Mouse (Mus musculus) T-helper 2 cell (primary cell): ENCODE measurements around the gene Foxo3.

Source experiments
- in situ Hi-C: fragments of 300-600 bp; cut with MboI, MseI; formaldehyde crosslinking; loops from one replicate; pipeline ENCODE4 v1.15.1; 2025; ENCODE audit warnings: high pct_unique_total_duplicates

The Foxo3 gene

DNA sequence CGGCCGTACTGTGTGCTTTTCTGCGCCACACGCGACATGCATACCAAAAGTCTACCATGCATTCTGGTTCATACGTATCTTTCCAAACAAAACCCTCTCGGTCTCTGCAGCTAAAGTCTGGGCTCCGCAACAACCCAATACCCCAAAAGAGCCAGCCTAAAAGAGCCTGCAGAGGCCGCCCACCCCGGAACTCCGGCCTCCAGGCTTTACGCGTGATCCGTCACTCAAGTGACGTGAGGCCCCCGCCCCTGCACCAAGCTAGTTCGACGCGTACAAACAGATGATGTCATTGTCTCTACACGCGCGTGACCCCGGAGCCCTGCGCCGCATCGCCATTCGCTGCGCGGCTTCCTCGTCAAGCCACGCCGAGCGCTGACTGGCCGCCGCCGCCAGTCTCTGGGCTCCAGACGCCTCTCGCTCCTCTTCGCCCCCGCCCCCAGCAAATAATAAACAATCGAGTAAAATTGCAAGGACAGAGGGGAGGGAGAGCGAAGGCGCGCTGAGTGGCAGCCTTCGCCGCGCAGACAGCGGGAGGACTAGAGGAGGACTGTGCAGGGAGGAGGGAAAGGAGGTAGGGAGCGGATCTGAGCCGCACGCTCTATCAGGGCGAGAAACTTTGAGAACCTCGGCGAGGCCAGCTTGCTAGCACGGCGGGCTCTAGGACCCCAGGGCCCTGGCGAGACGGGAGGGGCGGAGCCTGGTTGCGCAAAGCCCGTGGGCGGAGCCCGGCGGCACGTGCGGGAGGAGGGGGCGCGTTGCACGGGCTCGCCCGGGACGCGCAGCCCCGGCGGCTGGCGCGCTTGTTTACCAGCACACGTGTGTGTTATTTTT is 1.1 kb upstream of the Foxo3 start:
- in situ Hi-C loops: loop anchor here (5.0 kb wide), 1 partner anchor 465 kb away; no protein-coding TSS in a partner anchor

DNA sequence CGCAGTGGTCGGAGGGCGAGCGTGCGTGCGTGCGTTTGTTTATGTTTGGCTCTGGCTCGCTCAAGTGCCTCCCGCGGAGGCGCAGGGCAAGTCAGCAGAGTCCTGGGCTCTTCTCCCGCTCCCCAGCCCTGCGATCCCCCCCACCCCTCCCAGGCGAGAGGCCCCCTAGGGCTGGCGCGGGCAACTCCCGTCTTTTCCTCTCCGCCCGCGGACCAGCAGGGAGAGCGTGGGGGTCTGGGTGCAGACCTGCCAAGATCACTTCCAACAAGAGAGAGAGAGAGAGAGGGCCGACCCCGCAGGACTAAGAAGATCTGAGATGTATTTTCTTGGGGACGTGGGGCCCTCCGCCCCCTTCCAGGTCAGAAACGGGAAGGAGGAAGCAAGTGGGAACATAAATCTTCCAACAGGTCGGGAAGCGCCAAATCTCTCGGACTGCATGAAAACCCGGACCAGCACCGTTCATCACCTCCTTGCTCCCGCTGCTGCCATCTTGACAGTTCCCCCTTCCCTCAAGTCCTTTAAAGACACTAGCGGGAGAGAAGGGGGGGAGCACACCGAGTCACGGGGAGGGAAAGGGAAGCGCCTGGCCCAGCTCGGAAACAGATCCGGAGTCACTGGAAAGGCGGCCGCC is 569 bp downstream of the Foxo3 start:
- in situ Hi-C loops: loop anchor here (5.0 kb wide), 1 partner anchor 464 kb away; no protein-coding TSS in a partner anchor

DNA sequence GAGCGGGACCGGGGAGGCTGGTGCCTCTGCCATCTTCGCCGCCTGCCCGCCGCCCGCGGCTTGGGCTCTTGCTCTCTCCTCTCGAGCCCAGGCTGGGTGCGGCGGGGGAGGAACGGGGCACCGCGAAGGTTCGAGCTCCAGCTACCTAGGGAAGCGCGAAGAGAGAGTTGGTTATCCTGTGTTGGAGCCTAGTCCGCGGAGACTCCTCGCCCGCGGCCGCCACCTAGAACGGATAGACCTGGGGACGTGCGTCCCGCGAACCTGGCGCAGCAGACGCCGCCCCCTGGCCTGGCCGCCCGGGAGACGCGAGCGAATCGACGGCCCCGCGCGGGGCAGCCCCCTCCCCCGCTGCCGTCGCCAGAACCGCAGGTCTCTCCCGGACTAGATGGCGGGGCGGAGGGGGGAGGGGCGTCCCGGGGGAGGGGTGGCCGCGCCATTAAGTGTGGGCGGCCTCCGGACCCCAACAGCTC is 1.1 kb downstream of the Foxo3 start:
- in situ Hi-C loops: loop anchor here (5.0 kb wide), 1 partner anchor 463 kb away; no protein-coding TSS in a partner anchor

DNA sequence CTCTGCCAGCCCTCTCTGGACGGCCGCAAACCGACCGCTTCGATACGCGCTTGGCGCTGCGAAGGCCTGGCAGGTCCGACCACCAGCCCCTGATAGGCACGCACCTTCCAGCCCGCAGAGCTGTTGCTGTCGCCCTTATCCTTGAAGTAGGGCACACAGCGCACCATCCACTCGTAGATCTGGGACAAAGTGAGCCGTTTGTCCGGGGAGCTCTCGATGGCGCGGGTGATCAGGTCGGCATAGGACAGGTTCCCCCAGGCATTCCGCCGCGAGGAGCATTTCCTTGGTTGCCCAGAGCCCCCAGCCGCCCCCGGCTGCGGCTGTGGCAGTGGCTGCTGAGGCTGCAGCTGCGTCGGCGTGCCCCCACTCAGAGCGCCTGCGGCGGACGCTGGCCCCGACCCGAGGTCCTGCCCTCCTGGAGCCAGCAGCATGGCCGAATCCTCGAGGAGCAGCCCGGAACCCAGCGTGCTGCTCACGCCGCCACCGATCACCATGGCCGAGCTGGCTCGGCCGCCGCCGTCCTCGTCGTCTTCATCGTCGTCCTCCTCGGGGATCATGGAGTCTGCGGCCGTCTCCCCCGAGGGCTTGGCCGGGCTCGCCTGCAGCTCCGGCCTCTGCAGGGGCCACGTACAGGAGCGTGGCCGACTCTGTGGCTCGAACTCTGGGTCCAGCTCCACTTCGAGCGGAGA is 1.7 kb downstream of the Foxo3 start:
- in situ Hi-C loops: loop anchor here (5.0 to 25.0 kb wide), 2 partner anchors 463 to 788 kb away; partner anchors contain the start of genes Mical1, Ppil6 and Smpd2

DNA sequence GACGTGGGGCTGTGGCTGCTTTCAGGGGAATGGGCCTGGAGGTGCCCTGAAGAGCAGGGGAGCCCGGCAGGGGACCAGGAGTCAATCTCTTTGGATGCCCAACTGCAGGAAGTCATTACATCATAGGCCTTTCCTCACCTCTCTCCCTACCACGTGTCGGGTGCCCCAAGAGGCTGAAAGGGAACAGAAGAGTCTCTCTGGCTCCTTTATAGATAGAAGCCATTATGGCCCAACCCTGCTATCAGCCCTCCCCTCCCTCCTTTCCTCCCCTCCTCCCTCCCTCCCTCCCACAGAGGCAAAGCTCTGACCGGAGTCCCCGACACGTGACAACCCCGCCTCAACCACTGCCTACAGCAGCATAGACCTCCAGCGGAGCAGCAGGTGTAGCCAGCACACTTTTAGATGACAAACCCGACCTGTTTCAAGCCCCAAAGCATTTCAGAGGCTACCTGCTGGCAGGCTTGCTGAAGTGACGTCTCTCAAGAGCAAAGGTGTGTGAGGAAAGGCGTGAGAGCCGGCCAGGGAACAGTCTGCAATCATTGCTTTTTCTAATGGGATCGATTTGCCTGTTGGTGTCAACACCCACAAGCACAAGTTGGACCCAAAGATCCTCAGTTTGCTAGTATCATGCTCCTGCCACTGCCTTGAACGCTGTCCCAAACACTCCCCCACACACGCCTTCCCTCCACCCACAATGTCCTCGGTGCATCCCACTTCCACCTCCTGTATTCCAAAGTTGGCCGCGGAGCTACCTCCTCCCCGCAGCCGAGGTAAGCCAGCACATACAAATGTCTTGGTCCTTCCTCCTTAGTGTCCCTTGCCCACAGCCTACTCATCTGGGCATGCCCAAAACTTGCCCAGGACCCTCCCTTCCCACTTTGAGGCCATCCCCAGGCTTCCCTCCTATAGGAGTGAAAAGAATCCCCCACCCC is 2.5 kb downstream of the Foxo3 start:
- in situ Hi-C loops: loop anchor here (25.0 kb wide), 1 partner anchor 787 kb away; the partner anchor contains the start of genes Mical1, Ppil6 and Smpd2

DNA sequence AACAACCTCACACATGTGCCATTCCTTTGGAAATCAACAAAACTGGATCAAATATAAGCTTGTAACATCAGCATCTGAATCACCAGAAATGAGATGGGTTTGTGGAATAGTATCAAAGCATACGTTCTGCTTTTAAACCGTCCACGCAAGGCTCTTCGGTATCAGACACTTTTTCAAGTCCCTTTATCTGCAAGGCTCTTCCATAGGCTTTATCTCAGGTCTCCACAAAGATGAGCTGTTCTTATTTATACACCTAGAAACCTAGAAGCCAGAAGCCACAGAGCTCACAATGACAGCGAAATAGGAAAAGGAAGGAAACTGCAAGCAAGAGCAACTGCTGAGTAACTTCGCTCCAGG is 3.2 kb downstream of the Foxo3 start:
- in situ Hi-C loops: loop anchor here (25.0 kb wide), 1 partner anchor 786 kb away; the partner anchor contains the start of genes Mical1, Ppil6 and Smpd2

DNA sequence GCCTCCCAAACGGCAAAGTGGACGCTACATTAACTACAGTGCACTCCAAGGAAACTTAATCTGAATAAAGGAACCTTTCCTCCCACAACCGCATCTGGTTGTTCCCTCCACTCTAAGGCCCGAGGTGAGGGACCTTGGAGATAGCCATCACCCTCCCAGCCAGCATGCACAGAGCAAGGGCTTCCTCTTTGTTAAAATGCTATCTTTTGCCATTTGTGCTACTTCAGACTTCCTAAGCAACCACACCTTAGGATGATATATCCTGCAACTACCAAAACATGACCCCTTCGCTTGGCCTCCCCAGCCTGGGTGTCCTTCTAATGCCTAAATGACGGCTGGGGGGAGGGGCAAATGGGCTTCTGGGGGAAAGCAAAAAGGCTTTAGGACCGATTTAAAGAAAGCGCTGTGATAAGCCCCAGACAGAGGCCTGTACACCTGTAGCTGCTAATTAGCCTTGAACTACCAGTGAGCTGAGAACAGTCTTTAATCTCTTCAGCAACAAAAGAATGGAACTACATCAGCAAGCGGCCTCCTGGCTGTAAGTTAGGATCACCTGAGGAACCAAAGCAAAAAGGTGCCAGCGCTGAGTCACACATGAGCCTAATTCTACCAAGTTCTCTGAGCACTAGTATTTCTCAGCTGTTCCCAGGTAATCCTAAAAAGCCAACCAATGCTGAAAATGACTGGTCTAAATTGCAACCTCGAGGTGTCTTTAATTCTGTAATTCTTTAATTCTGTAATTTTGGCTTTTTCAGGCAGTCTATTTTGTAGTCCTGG is 4.9 kb downstream of the Foxo3 start:
- in situ Hi-C loops: loop anchor here (25.0 kb wide), 1 partner anchor 784 kb away; the partner anchor contains the start of genes Mical1, Ppil6 and Smpd2

DNA sequence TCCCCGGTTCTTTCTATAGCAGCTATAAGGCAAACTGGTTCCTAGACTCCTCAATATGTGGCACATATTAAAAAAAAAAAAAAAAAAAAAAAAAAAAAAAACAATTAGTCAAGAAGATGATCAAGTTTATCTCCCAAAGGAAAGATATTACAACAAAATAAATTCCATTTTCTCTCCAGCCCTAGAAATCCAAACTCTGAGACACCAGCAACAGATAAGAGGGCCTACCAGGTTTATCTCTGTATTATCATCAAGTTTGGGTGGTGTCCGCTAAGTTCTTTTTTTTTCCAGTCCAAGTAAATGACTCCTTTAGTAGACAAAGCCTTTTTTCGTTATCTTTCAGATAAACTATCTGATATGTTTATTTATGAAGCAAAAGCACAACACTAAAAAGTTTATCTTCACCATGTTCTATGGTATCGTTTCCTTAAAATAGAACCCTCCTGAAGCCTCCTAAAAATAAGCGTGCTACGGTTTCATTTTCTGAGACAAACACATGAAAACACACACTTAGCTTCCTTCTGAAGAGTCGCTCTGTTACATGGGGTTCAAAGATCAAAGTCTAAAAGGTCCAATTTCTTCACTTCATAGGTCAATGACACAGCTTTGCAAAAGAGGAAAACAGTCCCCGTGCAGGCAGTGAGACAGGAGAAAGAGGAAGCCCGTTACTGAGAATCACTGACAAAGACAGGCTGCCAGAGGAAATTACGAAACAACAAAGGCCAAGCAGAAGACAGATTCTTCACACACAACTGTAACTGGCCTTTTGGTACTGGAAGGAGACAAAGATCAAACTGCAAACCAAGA is 6.1 kb downstream of the Foxo3 start:
- in situ Hi-C loops: loop anchor here (25.0 kb wide), 1 partner anchor 783 kb away; the partner anchor contains the start of genes Mical1, Ppil6 and Smpd2

DNA sequence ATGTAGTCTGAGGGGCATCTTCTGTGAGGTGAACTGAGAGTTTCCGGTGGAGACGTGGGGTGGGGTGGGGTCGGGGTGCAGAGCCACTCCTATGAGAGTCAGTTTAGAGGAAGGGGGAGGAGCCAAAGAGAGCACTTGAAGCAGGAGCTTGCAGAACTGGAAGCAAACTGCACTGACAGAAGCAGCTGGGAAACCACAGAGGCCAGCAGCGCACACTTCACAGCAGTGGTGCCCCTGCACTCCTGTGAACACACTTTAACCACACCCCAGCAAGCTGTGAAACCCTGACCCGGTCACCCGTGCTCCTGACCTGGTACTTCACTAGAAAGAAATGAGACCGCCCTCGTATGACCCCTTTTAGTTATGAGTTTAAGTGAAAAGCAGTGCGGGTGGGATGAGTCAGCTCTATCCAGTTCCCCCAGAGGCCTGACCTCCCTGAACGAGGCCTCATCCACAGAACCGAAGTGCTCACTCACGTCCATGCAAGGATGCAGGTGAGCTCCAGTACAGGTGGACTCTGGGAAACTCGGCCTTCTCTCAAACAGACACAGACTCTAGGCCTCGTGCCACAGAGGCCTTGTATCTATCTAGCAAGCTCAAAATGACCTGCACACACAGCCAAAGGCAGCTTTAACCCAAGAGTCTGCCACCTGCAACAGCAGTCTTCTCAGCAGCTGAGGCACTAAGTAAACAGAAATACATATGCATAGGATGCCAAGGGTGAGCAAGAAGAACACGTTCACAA is 7.1 kb downstream of the Foxo3 start:
- in situ Hi-C loops: loop anchor here (25.0 kb wide), 1 partner anchor 782 kb away; the partner anchor contains the start of genes Mical1, Ppil6 and Smpd2

DNA sequence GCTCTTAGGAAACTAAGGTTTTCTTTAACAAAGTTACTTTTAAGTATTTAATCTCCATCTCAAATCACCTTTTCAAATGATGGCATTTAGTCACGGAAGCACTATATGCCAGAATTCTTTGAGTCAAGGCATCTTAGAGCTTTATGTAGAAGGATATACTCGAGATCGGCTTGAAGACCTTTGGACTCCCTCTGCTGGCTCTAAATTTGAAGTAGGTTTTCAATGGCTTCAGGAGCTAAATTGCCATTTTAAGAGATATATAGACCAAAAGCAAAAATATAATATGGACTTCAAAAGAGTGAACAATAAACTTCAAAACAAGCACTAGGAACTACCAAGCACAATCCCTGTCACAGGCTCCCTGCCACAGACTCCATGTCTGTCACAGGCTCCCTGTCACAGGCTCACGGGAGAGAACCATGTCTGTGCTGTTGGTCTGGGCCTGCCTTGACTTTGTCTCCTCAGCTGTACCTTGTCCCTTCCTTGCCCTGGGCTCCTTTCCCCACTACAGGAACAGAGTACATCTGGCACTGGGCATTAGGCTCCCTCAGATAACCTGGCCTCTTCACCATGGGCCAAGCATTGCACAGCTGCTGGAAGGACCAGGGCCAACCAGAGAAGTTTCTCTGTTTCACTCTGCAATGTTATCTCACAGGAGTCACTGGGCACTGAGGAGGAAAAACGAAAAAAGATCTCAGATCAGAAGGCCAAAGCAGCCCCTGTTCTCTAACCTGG is 8.6 kb downstream of the Foxo3 start:
- in situ Hi-C loops: loop anchor here (25.0 kb wide), 1 partner anchor 781 kb away; the partner anchor contains the start of genes Mical1, Ppil6 and Smpd2

DNA sequence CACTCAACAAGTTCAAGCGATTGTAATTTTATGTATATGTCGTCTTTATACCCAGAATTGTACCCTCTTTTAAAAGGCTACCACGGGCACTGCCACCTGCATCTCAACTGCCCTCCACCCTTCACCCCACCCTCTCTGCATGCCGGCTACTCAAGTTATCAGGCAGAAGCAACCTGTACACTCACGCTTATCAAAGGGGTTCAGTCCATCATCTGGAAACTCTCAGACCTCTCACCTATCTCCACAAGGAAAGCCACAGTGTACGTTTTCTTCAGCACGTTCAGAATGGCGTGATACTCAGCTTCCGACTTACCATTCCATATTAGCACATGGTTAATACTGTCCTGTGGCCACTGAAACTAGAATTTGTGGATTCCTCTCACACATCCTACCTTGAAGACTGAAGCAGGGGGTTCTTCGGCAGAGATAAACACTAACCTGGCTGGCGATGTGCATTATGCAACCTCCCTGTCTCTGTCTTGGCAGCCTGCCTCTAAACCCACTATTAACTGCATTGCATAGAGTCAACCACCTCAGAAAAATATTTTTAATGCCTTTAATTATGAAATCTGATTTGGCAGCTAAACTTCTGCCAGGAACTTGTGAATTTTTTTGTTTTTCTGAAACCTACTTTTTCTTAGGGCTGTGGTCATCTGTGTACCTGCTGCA is 11.4 kb downstream of the Foxo3 start:
- in situ Hi-C loops: loop anchor here (25.0 kb wide), 1 partner anchor 778 kb away; the partner anchor contains the start of genes Mical1, Ppil6 and Smpd2

DNA sequence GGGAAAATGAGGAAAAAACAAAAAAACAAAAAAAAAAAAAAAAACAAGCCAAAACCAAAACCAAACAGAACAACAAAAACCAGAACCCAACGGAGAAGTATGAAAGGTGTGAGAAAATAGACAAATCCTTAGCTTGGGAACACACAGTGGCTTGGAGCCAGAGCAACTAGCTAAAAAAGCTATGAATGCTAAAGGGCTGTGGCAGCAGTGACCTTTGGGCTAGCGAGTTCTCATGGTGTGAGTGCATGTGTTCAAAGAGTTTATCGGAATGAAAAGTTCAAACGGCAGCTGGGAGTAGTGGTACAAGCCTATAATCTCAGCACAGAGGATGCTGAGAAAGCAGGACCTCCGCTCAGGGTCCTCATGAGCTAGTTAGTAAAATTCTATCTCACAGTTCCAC is 12.4 kb downstream of the Foxo3 start:
- in situ Hi-C loops: loop anchor here (25.0 kb wide), 1 partner anchor 777 kb away; the partner anchor contains the start of genes Mical1, Ppil6 and Smpd2

DNA sequence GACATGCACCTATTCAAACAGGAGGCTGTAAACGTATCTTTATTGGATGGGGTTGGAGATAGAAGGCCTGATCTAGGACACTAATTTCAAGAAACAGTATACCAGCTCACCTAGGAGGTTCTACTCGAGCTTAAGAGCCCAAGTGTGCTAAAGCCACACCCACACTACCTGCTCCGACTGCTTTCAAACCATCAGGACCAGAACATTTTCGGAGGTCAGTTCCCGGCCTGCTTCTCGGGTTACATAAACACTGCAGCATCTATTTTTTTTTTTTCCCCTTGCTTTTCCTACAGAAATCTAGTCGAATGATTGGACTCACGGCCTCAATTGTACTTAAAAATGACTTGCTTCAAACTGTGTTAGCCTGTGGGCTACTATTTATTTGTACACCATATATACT is 12.9 kb downstream of the Foxo3 start:
- in situ Hi-C loops: loop anchor here (25.0 kb wide), 1 partner anchor 776 kb away; the partner anchor contains the start of genes Mical1, Ppil6 and Smpd2

DNA sequence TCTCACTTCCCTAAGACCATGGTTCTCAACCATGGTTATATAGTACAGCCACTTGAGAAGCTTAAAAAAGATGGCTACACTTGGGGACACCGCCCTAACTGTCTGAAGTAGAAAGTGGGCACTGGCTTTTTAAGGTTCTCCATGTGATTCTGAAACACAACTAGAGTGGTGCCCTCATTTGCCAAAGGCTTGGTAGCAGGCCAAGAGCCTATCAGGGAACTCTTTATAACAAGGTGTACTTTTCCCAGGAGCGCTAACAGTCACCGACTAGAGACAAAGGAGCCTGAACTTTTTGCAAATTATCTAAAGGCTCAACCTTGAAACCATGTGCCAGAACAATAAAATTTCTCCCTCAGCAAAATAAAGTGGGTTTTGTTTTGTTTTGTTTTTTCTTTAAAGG is 14.5 kb downstream of the Foxo3 start:
- in situ Hi-C loops: loop anchor here (25.0 kb wide), 1 partner anchor 775 kb away; the partner anchor contains the start of genes Mical1, Ppil6 and Smpd2

DNA sequence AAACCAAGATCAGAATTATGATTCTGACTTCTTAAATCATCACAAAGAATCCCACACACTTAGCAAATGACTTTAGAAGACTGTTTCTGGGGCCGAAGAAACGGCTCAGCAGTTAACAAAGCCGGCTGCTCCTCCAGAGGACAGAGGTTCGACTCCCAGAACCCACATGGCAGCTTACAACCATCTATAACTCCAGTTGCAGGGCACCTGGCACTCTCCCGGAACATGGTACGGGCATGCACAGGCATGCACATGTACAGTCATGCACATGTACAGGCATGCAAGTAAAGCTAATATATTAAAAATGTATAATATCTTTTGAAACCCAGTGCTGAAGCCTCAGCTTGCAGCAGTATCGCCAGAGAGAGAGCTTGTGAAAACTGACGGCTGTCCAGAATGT is 15.5 kb downstream of the Foxo3 start:
- in situ Hi-C loops: loop anchor here (25.0 kb wide), 1 partner anchor 774 kb away; the partner anchor contains the start of genes Mical1, Ppil6 and Smpd2

DNA sequence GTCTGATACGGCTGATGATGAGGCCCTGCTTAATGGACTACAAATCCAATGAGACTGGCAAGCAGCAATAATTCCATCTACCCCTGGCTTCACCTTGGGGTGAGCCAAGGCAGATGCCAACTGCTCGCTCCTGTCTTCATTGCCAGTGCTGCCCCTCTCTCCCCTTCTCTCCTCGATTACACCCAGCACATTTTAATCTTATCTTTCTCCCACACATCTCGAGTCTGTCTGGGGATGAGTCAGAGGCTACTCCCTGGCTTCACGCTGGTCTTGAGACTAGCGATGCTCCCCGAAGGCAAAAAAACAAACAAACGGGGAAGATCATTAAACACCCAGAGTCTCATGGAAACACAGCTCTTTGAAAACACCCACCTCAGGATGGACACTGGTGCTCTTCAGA is 16.0 kb downstream of the Foxo3 start:
- in situ Hi-C loops: loop anchor here (25.0 kb wide), 1 partner anchor 773 kb away; the partner anchor contains the start of genes Mical1, Ppil6 and Smpd2
